Mouse (Mus musculus): ENCODE measurements around the gene Ap1ar. TPM values are rescaled to one million over a fixed set of nuclear protein-coding genes. Genes with fewer than 3 reads are reported as not detected.

The Ap1ar gene
- total RNA-seq, 2 experiments from 2014 or later, result 82.3 to 82.5 TPM

DNA sequence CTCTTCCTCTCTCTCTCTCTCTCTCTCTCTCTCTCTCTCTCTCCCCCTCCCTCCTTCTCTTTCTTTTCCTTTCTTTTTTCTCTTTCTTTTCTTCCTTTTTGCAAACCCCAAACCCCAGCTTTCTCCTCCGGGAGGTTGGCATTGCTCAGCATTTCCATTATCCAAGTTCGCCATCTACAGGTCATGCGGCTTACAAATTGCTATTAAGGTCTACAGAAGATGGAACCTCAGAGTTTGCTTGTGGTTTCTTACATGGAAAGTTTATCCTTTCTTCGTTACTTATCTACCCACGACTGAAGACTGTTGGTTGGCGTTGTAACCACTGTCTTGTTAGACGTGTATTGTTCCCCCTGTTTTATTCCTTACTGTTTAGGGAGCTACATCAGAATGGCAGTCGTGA, 78.1 kb downstream of the Ap1ar start:
- peak; percentile 39 to 44 for DNase-seq (ENCODE audit: low spot score in 2 of 2)

DNA sequence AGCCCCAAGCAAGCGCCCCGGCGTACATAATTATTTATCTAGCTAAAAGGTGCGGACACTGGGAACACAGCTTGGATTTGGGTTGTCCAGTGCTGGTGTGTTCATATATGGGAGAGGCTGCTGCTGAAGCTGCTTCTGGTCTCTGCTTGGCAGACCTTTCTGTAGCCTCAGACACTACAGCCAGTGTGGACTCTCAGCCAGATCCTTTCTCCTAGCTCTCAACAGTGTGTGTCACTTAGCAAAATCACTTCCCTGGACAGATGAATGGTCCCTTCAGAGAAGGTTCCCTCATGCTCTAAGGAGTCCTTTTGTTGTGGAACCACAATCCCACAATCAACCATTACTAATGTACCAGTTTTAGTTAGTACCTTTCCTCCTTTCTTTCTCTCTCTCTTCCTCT, 78.5 kb downstream of the Ap1ar start:
- no peak for DNase-seq (ENCODE audit: low spot score in 2 of 2)

DNA sequence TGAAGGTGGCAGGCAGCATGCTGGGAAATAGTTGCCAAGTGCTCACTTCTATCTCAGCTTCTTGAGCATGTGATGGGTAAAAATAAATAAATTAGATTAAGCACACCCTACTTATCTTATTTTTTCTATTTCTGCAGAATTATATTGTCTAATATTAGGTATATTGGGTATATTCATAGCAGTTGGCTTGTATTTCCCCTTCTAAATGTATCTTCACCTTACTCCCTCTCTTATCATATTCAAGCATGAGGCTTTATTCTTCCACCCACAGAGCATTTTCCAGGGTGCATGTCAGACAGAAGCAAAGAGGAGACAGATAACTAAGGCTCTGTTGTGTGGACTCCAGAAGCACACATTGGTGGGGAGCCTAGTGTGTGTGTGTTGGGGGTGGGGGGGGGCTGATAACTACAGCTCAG, 79.4 kb downstream of the Ap1ar start:
- no peak for DNase-seq (ENCODE audit: low spot score in 2 of 2)

Other genes with a start within 250 kb of the Ap1ar start
- not detected for gene Neurog2, start 204.4 kb downstream of the Ap1ar start, total RNA-seq (2021)
- 1 to 10 TPM; 5.8 to 6.1 TPM for gene Alpk1, start 57.0 kb downstream of the Ap1ar start, total RNA-seq (2021)
- gene Tifa, start 47.7 kb downstream of the Ap1ar start, total RNA-seq (2021), result 1 to 10 TPM; 7.6 to 8.6 TPM
- 1 to 10 TPM; 2.3 to 2.7 TPM for gene Fam241a, start 58.8 kb upstream of the Ap1ar start, total RNA-seq (2021)

Measured in left cerebral cortex, adult 18-20 months (tissue).